Mouse (Mus musculus): ENCODE data around the gene S100a14. TPM values are rescaled to one million over a fixed set of nuclear protein-coding genes. Genes with fewer than 3 reads are reported as not detected.

Gene S100a14
- under 1 TPM; 0.23 to 0.48 TPM for total RNA-seq (2021)

DNA sequence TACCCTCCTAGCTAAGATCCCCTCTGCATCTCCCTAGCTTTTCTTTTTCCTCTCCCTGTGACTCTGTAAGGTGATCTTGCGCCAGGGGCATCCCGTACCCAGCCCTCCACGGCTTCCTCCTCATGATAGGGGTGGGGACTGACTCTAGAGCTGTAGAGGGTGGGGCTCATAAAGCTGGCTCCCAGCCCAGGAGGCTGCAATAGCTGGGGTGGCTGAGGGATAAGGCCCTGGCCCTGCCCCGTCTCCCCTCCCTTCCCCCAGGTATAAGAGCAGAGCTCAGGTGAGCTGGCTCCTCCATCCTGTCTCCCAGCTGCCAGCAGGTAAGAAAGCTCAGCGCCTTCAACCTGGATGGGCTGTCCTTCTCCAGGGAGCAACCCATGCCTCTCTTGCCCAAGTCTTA lies at the start of gene S100a14:
TSS of gene S100a14 (plus strand) at position 277 of the 400 bp plus-strand sequence.
- DNase-seq (ENCODE audit: low spot score), result no peak
- intact Hi-C loops (cut with DNase I), result no loop called here

DNA sequence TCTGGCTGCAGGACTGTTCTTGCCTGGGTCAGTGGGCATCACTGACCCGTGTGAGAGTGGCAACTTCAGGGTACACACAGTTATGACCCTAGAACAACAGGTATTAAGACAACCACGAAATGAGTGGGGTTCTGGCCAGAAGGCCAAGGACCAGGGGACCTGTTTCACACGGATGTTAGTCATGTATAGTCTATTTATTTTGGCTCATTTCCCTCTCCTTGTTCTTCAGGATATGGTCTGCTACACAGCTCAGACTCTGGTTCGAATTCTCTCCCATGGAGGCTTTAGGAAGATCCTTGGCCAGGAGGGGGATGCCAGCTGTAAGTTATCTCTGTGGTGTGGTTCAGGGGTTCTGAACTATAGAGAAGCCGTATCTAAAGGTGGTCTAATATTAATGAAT lies 39.7 kb upstream of the S100a14 start:
- no peak for DNase-seq (ENCODE audit: low spot score)
- intact Hi-C loops (cut with DNase I), result no loop called here

DNA sequence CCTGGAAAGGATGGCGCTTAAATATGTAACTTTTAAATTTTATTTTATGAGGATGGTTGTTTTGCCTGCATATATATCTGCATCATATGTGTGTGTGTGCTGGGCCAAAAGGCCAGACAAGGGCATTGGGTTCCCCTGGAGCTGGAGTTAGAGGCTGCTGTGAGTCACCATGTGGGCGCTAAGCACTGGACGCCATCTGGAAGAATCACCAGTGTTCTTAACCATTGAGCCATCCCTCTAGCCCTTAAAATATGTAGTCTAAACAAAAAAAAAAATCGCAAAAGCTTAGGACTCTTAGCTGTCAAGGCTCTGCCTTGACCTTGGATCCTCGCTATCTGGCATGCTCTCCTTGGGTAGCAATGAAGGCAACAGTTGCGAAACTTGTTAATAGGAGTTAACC lies 38.1 kb upstream of the S100a14 start:
- no peak for DNase-seq (ENCODE audit: low spot score)
- intact Hi-C loops (cut with DNase I), result loop anchor here (2.0 kb wide), 1 partner anchor 164 kb away; no protein-coding TSS in a partner anchor

DNA sequence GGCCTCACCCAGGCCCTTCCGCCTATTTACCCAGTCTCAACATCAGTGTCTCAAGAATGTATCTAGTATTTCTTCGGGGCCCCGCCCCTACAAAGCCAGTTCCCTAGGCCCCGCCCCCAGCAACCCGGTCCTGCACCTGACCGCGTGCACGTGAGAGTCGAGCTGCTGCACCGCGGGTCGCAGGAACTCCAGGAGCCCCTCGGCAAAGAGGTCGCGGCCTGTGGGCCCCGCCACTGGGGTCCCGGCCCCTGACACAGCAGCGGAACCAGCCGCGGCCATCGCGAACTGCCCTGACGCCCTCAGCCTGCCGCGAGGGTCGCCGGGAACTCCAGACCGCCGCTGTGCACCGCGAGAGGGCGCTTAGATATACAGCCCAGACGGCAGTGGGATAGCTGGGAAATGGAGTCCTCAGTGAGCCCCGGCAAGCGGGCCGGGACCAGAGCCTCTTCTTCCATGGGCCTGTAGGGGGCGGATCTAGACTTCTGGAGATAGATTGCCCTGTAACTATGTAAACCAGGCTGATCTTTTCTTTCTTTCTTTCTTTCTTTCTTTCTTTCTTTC lies 35.9 kb upstream of the S100a14 start, which contains the start of gene Snapin:
TSS of gene Snapin (minus strand) at position 338 of the 561 bp plus-strand sequence.
- DNase-seq (ENCODE audit: low spot score), result peak; percentile 91
- intact Hi-C loops (cut with DNase I), result loop anchor here (1.0 to 5.0 kb wide), 3 partner anchors 14 to 217 kb away; partner anchors contain the start of gene Ilf2

DNA sequence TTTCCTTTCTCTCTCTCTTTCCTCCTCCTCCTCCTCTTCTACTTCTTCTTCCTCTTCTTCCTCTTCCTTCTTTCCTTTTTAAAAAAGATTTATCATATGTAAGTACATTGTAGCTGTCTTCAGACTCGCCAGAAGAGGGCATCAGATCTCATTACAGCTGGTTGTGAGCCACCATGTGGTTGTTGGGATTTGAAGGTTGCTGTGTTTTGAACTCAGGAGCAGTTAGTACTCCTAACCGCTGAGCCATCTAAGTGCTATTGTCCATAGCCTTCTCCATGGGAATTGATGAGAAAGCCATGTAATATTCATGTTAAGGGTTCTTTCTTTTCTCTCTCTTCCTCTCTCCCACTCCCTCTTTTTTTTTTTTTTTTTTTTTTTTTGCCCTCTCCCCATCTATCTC lies 35.3 kb upstream of the S100a14 start:
- no peak for DNase-seq (ENCODE audit: low spot score)
- intact Hi-C loops (cut with DNase I), result loop anchor here (1.0 to 5.0 kb wide), 2 partner anchors 124 to 216 kb away; no protein-coding TSS in a partner anchor

DNA sequence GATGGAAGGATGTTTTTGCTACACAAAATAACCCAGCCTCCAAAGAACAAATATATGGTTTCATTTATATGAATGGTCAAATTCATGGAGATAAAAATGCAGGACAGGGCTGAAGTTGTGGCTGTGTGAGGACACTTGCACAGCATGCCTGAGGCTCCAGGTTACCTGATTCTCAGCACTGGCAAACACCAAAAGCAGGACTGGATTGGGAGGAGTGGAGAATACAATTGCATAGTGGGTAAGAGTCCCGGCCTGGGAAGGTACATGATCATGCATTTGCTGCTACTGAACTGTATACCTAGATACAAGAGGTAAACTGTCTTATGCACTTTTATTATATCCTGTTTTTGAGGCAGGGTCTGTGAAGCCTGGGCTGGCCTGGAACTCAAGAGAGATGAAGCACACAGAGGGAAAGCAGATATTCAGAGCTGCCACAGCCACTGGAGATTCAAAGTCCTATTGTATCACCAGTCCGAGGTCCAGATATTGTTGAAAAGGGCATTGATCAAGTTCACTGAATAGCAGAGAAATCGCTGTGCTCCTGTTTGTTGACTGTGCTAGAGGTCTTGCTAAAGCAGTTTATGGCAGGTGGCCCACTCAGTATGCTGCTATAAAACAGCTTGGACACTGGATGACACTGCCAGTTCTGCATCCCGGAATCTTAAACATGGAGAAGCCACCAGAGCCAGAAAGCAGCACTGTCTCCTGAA lies 32.7 kb upstream of the S100a14 start:
- no peak for DNase-seq (ENCODE audit: low spot score)
- intact Hi-C loops (cut with DNase I), result loop anchor here (5.0 kb wide), 1 partner anchor 213 kb away; no protein-coding TSS in a partner anchor

DNA sequence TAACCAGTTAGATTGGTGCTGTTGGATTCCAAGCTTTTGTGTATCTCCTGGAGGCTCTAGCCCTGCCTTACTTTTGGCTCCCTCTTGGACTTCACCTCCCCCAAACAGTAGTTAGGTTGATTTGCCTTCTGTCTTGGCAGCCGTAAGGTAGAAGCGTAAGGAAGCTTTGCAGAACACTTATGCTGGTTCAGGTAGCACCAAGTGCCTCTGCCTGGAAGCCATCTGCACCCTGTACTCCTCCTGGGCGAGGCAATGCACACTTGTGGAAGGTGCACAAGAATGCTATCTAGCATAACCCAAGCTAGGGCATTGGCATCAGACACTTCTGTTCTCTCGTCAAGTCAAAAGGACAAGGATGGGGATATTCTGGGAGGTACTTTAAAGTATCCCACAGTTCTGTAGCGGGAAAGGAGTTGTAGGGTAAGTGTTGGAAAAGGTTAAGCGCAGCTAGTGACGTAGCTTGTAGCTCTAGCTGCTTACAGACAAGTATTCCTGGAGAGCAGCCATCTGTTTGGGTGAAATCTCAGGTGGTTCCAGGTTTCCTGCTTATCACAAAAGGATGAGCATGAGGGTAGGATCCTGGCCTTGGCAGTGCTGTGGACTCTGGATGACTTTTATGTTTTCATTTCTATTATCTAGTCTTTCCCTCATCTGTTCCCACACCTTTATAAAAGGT lies 30.7 kb upstream of the S100a14 start:
- intact Hi-C loops (cut with DNase I), result no loop called here
- no peak for DNase-seq (ENCODE audit: low spot score)

DNA sequence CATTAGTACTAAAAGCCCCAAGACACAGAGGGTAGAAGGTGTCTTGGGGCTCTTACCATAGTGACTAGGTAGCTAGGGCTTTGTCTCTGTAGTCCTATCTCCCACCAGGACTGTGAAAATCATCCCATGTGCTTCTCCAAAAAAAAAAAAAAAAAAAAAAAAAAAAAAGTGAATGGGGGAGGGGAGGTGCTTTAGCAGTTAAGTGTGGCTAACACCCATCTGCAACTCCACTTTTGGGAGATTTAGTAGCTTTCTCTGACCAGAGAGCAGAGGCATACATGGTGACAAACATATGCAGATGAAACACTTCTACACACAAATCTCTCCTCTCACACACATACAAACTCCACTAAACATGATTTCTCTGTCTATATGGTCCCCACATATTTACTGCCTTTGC lies 29.1 kb upstream of the S100a14 start:
- intact Hi-C loops (cut with DNase I), result no loop called here

DNA sequence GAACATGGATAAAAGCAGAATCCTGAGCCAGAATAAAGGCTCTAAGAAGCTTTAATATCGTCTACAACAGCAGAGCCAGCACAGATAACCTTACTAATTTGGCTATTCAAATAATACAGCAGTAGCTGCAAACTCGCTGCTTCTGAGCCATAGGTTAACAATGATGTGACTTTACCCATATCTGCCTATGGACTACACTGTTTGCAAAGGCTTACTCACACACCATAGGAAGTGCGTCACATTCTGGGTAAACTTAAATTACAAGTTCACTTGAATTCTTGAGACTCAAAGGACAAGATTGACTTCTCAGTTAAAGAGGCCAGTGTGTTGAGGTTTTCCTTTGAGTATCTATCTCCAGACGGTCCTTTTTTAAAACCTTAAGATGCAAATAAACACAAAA lies 23.2 kb upstream of the S100a14 start:
- DNase-seq (ENCODE audit: low spot score), result no peak
- intact Hi-C loops (cut with DNase I), result no loop called here

More for the DNA sequence above, 29.1 kb upstream of the S100a14 start:
- DNase-seq (ENCODE audit: low spot score), result no peak

DNA sequence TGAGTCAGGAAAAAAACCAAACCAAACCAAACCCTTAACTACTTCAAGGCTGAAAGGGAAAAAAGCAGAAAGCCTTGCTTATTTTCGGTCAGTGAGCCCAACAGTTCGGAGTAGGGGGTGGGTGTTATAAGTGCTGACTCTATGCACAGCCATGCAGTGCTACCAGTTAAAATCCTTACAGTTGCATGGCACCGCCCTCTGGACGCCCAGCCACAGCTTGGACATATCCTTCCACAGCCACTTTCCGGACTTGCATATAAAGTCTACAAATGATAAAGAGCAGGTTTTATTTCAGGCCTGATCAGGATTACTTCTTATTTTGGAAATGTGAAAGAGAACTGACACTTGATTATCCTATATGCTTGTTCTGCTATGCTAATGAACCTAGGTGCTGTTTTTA lies 21.4 kb upstream of the S100a14 start:
- intact Hi-C loops (cut with DNase I), result no loop called here
- no peak for DNase-seq (ENCODE audit: low spot score)

DNA sequence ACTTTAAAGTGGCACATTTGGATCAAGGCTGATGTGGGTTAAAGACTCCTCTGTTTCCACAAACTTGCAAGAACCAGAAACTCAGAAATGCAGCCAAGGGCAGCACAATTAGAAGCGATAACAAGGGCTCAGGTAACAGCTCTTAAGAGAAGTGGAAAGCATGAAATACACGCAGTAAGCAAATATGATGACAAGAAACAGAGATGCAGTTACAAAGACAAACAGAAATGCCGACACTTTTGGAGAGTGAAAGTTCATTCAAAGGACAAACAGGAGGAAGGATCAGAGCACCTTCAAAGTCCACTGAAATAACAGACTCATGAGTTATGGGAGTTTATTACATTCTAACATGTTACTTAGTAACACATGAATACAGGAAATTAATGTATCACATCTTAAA lies 20.3 kb upstream of the S100a14 start:
- DNase-seq (ENCODE audit: low spot score), result no peak
- intact Hi-C loops (cut with DNase I), result no loop called here

DNA sequence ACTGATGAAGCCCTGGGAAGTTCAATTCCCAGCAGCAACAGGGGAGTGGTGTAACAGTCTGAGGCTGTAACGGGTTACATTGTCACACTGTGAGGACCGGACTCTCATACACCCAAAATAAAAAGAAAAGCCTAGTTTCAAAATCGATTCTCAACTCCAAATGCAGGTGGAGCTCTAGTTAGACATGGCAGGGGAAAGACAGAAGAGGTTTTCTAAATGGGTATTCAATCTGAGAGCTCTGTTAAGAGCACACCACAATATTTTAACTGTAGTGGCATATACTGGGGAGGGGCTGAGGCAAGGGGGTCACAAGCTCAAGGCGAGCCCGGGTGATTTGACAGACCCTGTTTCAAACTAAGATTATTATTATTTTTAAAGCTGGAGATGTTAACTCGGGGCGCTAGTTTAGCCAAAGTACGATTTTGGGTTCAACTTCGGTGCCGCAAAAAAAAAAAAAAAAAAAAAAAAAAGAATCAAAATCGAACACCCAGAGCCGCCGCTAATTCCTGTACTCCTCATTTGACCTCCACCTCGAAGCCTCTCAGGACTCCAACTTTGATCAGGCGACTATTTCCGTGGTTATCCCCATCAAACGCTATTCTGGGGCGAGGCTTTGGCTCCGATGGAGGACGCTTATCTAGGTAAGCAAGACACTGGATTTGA lies 18.2 kb upstream of the S100a14 start:
- no peak for DNase-seq (ENCODE audit: low spot score)
- intact Hi-C loops (cut with DNase I), result no loop called here

DNA sequence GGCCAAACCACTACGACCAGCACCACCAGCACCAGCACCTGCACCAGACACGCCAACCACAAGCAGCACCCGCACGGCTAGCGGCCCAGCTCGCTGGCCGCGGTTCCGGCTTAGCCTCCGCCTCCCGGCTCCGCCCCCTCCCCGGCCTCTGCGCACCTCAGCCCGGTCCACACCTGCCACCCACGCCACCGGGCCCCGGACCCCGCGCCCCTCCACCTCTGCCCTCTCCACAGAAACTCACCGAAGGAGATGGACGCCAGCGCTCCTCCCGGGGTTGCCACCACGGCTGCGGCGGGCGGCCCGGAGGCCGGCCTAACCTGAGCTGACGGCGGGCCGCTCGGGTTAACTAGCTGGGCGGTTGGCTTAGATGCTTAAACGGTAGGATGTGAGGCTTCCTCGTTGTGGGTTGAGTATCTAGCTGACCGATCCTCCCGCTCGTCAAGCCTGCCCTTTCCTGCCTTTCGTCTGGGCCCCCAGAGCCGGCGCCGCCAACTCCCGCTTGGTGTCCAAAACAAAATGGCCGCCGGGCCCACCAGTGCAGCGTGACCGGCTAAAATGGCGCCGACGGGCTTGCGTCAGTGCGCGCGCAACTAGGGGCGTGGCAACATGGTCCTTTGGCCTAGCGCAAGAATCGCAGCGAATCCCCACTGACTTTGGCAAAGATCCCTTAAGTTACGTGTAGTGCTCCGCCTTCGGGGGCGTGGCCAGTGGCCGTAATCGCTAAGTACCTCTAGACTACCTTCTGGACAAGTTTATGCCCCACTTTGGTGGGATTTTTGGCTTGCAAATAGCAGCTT lies 17.5 kb upstream of the S100a14 start, which contains the start of gene Chtop:
TSS of gene Chtop (minus strand) at position 549 of the 797 bp plus-strand sequence.
- peak; percentile 97 for DNase-seq (ENCODE audit: low spot score)
- intact Hi-C loops (cut with DNase I), result no loop called here

DNA sequence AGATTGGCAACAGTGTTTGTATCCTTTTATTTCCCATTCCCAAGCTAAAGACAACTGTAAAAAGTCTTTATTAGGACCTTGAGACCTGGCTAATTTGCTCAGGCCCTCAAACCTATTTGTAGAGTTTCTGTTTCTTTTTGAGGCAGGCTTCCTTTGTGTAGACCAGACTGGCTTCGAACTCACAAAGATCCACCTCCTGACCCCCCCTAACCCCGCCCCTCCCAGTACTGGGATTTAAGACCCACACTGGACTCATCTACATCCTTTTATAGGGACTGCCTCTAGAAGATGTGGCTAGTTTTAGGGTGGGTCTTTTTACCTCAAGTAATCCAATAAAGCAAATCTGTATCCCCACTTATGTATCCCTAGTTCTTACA lies 16.9 kb upstream of the S100a14 start:
- intact Hi-C loops (cut with DNase I), result loop anchor here (5.0 kb wide), 1 partner anchor 103 kb away; the partner anchor contains the start of gene S100a6
- DNase-seq (ENCODE audit: low spot score), result no peak

DNA sequence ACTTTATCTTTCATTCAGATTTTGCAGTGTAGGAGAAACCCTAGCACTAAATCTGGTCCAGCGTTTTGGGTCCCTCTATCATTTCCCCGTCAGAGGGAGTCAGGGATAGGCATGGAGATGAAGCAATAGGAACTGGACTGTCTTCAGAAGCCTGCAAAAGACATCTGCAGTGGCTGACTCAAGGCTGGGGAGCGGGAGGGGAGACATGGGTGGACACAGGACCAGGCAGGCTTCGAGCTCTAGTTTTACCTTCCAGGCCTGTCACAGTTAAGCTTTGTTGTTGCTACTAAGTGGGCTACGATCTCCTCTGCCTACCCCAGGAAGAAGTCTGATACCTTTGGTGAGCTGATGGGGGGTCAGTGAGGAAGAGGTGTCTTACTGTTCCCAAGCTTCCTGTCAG lies 14.4 kb upstream of the S100a14 start:
- DNase-seq (ENCODE audit: low spot score), result no peak
- intact Hi-C loops (cut with DNase I), result loop anchor here (5.0 kb wide), 1 partner anchor 100 kb away; the partner anchor contains the start of gene S100a6

DNA sequence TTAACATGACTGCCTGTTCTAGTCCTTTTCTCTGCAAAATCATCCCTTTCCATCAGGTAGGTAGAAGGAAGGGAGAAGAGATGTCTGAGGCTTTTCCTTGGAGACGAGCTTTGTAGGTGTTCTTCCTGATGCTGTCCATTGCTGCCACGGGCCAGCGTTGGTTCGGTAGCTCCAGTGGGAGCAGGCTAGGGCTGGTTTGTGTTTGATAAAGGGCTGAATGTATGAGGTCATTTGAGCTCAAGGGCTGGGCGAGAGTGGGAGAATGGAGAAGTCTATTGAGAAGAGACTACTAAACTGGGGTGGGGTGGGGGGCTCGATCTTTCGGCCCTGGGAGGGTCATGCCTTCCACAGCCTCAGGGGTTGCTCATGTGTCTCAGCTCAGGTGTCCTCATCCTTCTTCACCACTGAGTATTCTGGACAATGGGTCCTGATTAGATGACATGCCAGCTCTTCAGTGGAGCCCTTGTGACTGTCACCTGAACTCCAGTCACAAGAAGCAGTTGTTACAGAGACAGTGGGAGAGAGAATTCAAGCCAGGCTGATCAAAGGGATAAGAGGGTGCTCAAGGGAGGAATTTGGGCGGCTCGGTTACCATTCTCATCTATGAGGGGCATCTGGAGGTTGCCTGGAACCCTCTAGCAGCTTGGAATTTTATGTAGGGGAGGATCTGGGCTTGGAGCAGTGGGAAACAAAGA lies 13.6 kb upstream of the S100a14 start:
- intact Hi-C loops (cut with DNase I), result loop anchor here (5.0 kb wide), 1 partner anchor 99 kb away; the partner anchor contains the start of gene S100a6
- no peak for DNase-seq (ENCODE audit: low spot score)

DNA sequence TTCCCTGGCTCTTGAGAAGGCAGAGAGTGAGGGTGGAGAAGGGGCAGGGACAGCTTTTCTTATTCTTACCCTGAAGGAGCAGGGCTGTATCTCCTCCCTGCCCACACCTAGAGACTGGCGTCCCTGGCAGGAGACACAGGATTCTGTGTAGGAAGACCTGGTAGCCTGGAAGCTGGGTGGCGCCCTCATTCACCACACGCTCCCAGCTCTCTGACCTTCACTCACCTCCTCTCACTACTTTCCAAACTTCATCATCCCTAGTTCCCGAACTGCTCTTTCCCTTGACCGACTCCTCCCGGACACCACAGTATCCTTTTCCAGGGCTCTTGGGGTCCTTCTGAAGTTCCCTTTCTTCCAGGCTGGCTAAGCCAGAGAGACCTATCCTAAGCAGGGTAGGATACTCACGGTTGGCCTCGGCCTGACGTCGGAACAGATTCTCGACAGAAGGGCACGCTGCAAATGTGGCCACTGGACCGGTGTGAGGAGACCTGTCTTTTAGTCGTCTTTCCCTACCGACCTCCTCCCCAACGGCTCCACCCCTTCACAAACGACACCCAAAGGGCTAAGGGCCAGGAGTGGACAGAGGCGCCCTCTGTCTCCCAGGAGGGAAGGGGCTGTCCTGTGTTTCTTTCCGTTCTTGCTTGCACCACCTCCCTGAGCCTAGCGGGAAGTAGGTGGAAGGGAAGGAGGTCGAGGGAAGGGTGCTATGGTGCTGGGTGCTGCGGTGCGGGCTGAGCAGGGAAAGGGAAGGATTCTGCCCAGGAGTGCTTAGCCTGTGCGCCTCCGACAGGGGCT lies 12.7 kb upstream of the S100a14 start, which contains the start of the genes S100a1 and S100a13:
TSS of gene S100a1 (minus strand) at position 597 of the 795 bp plus-strand sequence.
TSS of gene S100a13 (plus strand) at position 640 of the 795 bp plus-strand sequence.
- intact Hi-C loops (cut with DNase I), result loop anchor here (5.0 kb wide), 1 partner anchor 98 kb away; the partner anchor contains the start of gene S100a6
- DNase-seq (ENCODE audit: low spot score), result peak; percentile 77

DNA sequence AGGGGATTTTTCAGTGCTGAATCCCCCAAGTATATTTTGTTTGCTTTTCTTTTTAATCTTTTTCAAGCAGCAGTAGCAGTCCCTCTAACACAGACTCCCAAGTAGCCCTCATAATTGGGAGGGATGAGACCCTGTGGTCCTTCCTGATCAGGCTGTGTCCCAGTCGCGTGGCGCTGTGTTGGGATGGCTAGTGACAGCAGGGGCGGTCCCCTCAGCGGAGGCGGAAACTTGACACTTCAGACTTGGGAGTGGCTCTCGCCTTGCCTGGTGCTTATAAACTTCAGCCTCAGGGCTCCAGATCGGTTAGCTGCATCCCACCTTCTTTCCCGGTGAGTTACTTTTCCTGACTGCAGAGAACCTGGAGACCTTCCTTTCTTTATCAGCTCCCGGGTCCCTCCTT lies 12.0 kb upstream of the S100a14 start:
- intact Hi-C loops (cut with DNase I), result loop anchor here (5.0 kb wide), 1 partner anchor 98 kb away; the partner anchor contains the start of gene S100a6
- DNase-seq (ENCODE audit: low spot score), result peak; percentile 70

All from heart, postnatal 25 days (tissue).